Mouse (Mus musculus) G1E (cell line): ENCODE results near the gene Tinag. TPM values are rescaled to one million over a fixed set of nuclear protein-coding genes. Genes with fewer than 3 reads are reported as not detected.

Experiments used
- ATAC-seq: 2 replicates; pipeline ENCODE4 v1.8.0; 2016; ENCODE audit warnings: mild to moderate bottlenecking; ENCODE audit not compliant: insufficient number of reproducible peaks, poor library complexity, low FRiP score, severe bottlenecking; ENCODE audit errors: extremely low read depth
- DNase-seq: peaks from one replicate; pipeline ENCODE4 v3.0.0; 2012; ENCODE audit warnings: low spot score
- H3K27me3 ChIP-seq: 2 replicates; pipeline ENCODE4 v1.6.1; 2012; ENCODE audit warnings: mild to moderate bottlenecking, low read length, inconsistent platforms; ENCODE audit not compliant: insufficient read depth
- H3K36me3 ChIP-seq: replicated peaks from 2 replicates; pipeline ENCODE3; 2012; ENCODE audit warnings: mild to moderate bottlenecking, inconsistent platforms
- H3K4me1 ChIP-seq: 2 replicates; pipeline ENCODE4 v1.6.1; 2012; ENCODE audit warnings: low read depth, low read length, inconsistent platforms, mixed read lengths; ENCODE audit not compliant: insufficient read depth
- H3K4me3 ChIP-seq: 2 replicates; pipeline ENCODE4 v1.5.1; 2012; ENCODE audit warnings: low read depth, mild to moderate bottlenecking, inconsistent platforms, low read length, moderate library complexity, mixed read lengths
- H3K9me3 ChIP-seq: replicated peaks from 2 replicates; pipeline ENCODE4 v1.6.1; 2012; ENCODE audit warnings: inconsistent platforms
- CTCF ChIP-seq: IDR thresholded peaks from 2 replicates; pipeline ENCODE4 v1.5.1; 2012; ENCODE audit warnings: low read depth, low read length, inconsistent platforms, mixed read lengths
- GATA1 ChIP-seq: IDR thresholded peaks from 2 replicates; pipeline ENCODE4 v1.6.1; 2012; ENCODE audit warnings: borderline replicate concordance, low read length, inconsistent platforms, mixed read lengths
- GATA2 ChIP-seq: IDR thresholded peaks from 2 replicates; pipeline ENCODE4 v1.6.1; 2012; ENCODE audit warnings: low read depth, low read length, inconsistent platforms, borderline replicate concordance
- POLR2AphosphoS5 ChIP-seq: IDR thresholded peaks from 2 replicates; pipeline ENCODE4 v1.6.1; 2012; ENCODE audit warnings: low read depth, low read length, inconsistent platforms; ENCODE audit not compliant: insufficient replicate concordance
- TAL1 ChIP-seq: conservative IDR thresholded peaks from 2 replicates; pipeline ENCODE4 v1.6.1; 2012; ENCODE audit warnings: low read depth, low read length, inconsistent platforms, mixed read lengths
- polyA plus RNA-seq: library from polyadenylated mRNA; stranded (reverse); fragments of >175 nt; gene quantifications from 2 replicates; pipeline ENCODE4 v1.2.3, GENCODE M21; 2012
- total RNA-seq, 2 experiments: library from RNA; stranded (forward) in 1 of 2; stranded (reverse) in 1 of 2; fragments of 200-1000 nt in 1 of 2; fragments of >200 nt in 1 of 2; fragmentation: Nextera tagmentation in 1 of 2; gene quantifications; 2 replicates each; pipeline ENCODE4 v1.2.3; 2014 to 2017

The Tinag gene
- total and polyA plus RNA-seq, 3 experiments, result 0.11 TPM; not detected in 2

GRCm38 (mm10) chr9:76996021-76996420 lies 49.6 kb downstream of the Tinag start:
- no peaks in the 10 kb centered on the region for H3K27me3 ChIP-seq
- H3K4me1 ChIP-seq, result no peaks in the 10 kb centered on the region
- DNase-seq, result no peak
- H3K9me3 ChIP-seq, result no peaks in the 10 kb centered on the region
- no peaks in the 10 kb centered on the region for H3K36me3 ChIP-seq
- ATAC-seq, result no peak
- no peak overlapping the region for H3K4me3 ChIP-seq
- no peak for TF ChIP-seq GATA1
- TF ChIP-seq GATA2, result no peak
- TF ChIP-seq CTCF, result no peak
- TF ChIP-seq TAL1, result no peak
- no peak for TF ChIP-seq POLR2AphosphoS5

GRCm38 (mm10) chr9:76989946-76990345 lies 55.6 kb downstream of the Tinag start:
- no peak for TF ChIP-seq CTCF
- TF ChIP-seq GATA1, result no peak
- TF ChIP-seq GATA2, result no peak
- no peak for TF ChIP-seq TAL1
- TF ChIP-seq POLR2AphosphoS5, result no peak
- DNase-seq, result no peak
- no peaks in the 10 kb centered on the region for H3K36me3 ChIP-seq
- H3K9me3 ChIP-seq, result no peaks in the 10 kb centered on the region
- H3K4me3 ChIP-seq, result no peak overlapping the region
- H3K4me1 ChIP-seq, result no peaks in the 10 kb centered on the region
- no peak for ATAC-seq
- no peaks in the 10 kb centered on the region for H3K27me3 ChIP-seq

GRCm38 (mm10) chr9:76934813-76935212 lies 110.8 kb downstream of the Tinag start:
- H3K4me1 ChIP-seq, result no peaks in the 10 kb centered on the region
- DNase-seq, result no peak
- no peaks in the 10 kb centered on the region for H3K9me3 ChIP-seq
- TF ChIP-seq CTCF (no peak), GATA1 (no peak), POLR2AphosphoS5 (no peak), GATA2 (no peak), TAL1 (no peak)
- H3K4me3 ChIP-seq, result no peak overlapping the region
- ATAC-seq, result no peak
- no peaks in the 10 kb centered on the region for H3K36me3 ChIP-seq
- H3K27me3 ChIP-seq, result no peaks in the 10 kb centered on the region

GRCm38 (mm10) chr9:76915093-76915661 lies 130.4 kb downstream of the Tinag start:
- H3K27me3 ChIP-seq, result no peaks in the 10 kb centered on the region
- H3K9me3 ChIP-seq, result no peaks in the 10 kb centered on the region
- ATAC-seq (no peak), DNase-seq (no peak)
- TF ChIP-seq GATA2 (no peak), GATA1 (no peak)
- H3K4me3 ChIP-seq, result no peak overlapping the region
- H3K36me3 ChIP-seq, result no peaks in the 10 kb centered on the region
- H3K4me1 ChIP-seq, result no peaks in the 10 kb centered on the region
